Mouse (Mus musculus) CH12.LX (cell line): ENCODE measurements around the gene Mms19. TPM values are rescaled to one million over a fixed set of nuclear protein-coding genes. Genes with fewer than 3 reads are reported as not detected.

Experiments
- DNase-seq: peaks from one replicate; pipeline ENCODE4 v3.0.0-alpha.2; 2013; ENCODE audit errors: extremely low read depth
- H3K27ac ChIP-seq: 2 replicates; pipeline ENCODE4 v1.5.1; 2012; ENCODE audit warnings: low read depth, mild to moderate bottlenecking, control low read depth, moderate library complexity; ENCODE audit not compliant: insufficient read depth
- H3K27me3 ChIP-seq: replicated peaks from 2 replicates; pipeline ENCODE3; 2012; ENCODE audit warnings: inconsistent platforms
- H3K36me3 ChIP-seq, 2 experiments: replicated peaks in 1 of 2; 2 replicates each; pipeline versions ENCODE3 to v1.6.1; 2012; ENCODE audit warnings: inconsistent platforms in 1 of 2, low read length in 1 of 2, mild to moderate bottlenecking in 1 of 2, mixed read lengths in 1 of 2, moderate library complexity in 1 of 2; ENCODE audit not compliant: control insufficient read depth in 1 of 2, insufficient read depth in 1 of 2
- H3K4me1 ChIP-seq, 2 experiments: 2 replicates each; pipeline ENCODE4 v1.6.1; 2012; ENCODE audit warnings: inconsistent platforms in 1 of 2, moderate library complexity in 1 of 2; ENCODE audit not compliant: insufficient read depth in 2 of 2, control insufficient read depth in 1 of 2
- H3K4me2 ChIP-seq: 2 replicates; pipeline ENCODE4 v1.6.1; 2012; ENCODE audit warnings: low read depth, mild to moderate bottlenecking, control low read depth; ENCODE audit not compliant: poor library complexity, insufficient read depth, severe bottlenecking
- H3K4me3 ChIP-seq, 3 experiments: fragments of 150-350 bp in 1 of 3; sonication (generic) in 1 of 3; replicated peaks in 1 of 3; 2 replicates each; pipeline versions ENCODE3 to v1.5.1; 2011 to 2012; ENCODE audit warnings: low read depth in 2 of 3, low read length in 2 of 3, mild to moderate bottlenecking in 2 of 3, moderate library complexity in 2 of 3, control low read depth in 1 of 3, improper control_type of control experiment in 1 of 3, inconsistent platforms in 1 of 3, mixed read lengths in 1 of 3; ENCODE audit not compliant: poor library complexity in 1 of 3
- H3K79me2 ChIP-seq: replicated peaks from 2 replicates; pipeline ENCODE4 v1.6.1; 2012; ENCODE audit warnings: mild to moderate bottlenecking, moderate library complexity; ENCODE audit not compliant: control insufficient read depth, poor library complexity, insufficient read depth, severe bottlenecking; ENCODE audit errors: extremely low read depth
- H3K9ac ChIP-seq: 2 replicates; pipeline ENCODE4 v1.6.1; 2012; ENCODE audit warnings: low read depth, mild to moderate bottlenecking, control low read depth, moderate library complexity; ENCODE audit not compliant: insufficient read depth
- H3K9me3 ChIP-seq: replicated peaks from 2 replicates; pipeline ENCODE3; 2012; ENCODE audit warnings: low read length, inconsistent platforms, mixed read lengths
- BHLHE40 ChIP-seq: IDR thresholded peaks from 2 replicates; pipeline ENCODE4 v1.6.1; 2011; ENCODE audit warnings: mild to moderate bottlenecking, low read depth, low read length, improper control_type of control experiment
- CHD1 ChIP-seq: IDR thresholded peaks from 2 replicates; pipeline ENCODE4 v1.6.1; 2012; ENCODE audit warnings: low read depth, low read length, improper control_type of control experiment, inconsistent platforms
- CHD2 ChIP-seq: IDR thresholded peaks from 2 replicates; pipeline ENCODE4 v1.6.1; 2011; ENCODE audit warnings: low read length, improper control_type of control experiment
- E2F4 ChIP-seq: IDR thresholded peaks from 2 replicates; pipeline ENCODE4 v1.6.1; 2011; ENCODE audit warnings: low read depth, low read length, improper control_type of control experiment; ENCODE audit not compliant: insufficient replicate concordance
- ELF1 ChIP-seq: IDR thresholded peaks from 2 replicates; pipeline ENCODE4 v1.6.1; 2014; ENCODE audit warnings: low read depth, mild to moderate bottlenecking, inconsistent platforms, low read length, improper control_type of control experiment
- HCFC1 ChIP-seq: IDR thresholded peaks from 2 replicates; pipeline ENCODE4 v1.6.1; 2012; ENCODE audit warnings: low read depth, mild to moderate bottlenecking, inconsistent platforms, low read length, improper control_type of control experiment
- IRF4 ChIP-seq: IDR thresholded peaks from 2 replicates; pipeline ENCODE4 v1.6.1; 2014; ENCODE audit warnings: low read depth, mild to moderate bottlenecking, inconsistent platforms, low read length, improper control_type of control experiment
- KAT2A ChIP-seq: IDR thresholded peaks from 2 replicates; pipeline ENCODE4 v1.6.1; 2012; ENCODE audit warnings: low read length, improper control_type of control experiment, inconsistent platforms; ENCODE audit not compliant: insufficient replicate concordance
- MAZ ChIP-seq: IDR thresholded peaks from 2 replicates; pipeline ENCODE4 v1.6.1; 2012; ENCODE audit warnings: low read depth, mild to moderate bottlenecking, inconsistent platforms, low read length, improper control_type of control experiment, moderate library complexity
- MXI1 ChIP-seq: IDR thresholded peaks from 2 replicates; pipeline ENCODE4 v1.6.1; 2011; ENCODE audit warnings: mild to moderate bottlenecking, low read depth, low read length, improper control_type of control experiment
- NELFE ChIP-seq: IDR thresholded peaks from 2 replicates; pipeline ENCODE4 v1.6.1; 2011; ENCODE audit warnings: low read depth, low read length, improper control_type of control experiment
- PAX5 ChIP-seq: IDR thresholded peaks from 2 replicates; pipeline ENCODE4 v1.6.1; 2012; ENCODE audit warnings: low read length, inconsistent platforms, mixed read lengths
- POLR2A ChIP-seq: IDR thresholded peaks from 2 replicates; pipeline ENCODE4 v1.6.1; 2011; ENCODE audit warnings: low read depth, mild to moderate bottlenecking, improper control_type of control experiment, low read length
- RAD21 ChIP-seq: IDR thresholded peaks from 2 replicates; pipeline ENCODE4 v1.6.1; 2011; ENCODE audit warnings: low read depth, mild to moderate bottlenecking, low read length, improper control_type of control experiment, moderate library complexity
- SIN3A ChIP-seq: IDR thresholded peaks from 2 replicates; pipeline ENCODE4 v1.6.1; 2012; ENCODE audit warnings: low read length, improper control_type of control experiment, inconsistent platforms
- USF1 ChIP-seq: IDR thresholded peaks from 2 replicates; pipeline ENCODE4 v1.6.1; 2014; ENCODE audit warnings: low read depth, mild to moderate bottlenecking, inconsistent platforms, low read length, improper control_type of control experiment
- USF2 ChIP-seq: conservative IDR thresholded peaks from 2 replicates; pipeline ENCODE4 v1.6.1; 2011; ENCODE audit warnings: low read depth, low read length, improper control_type of control experiment
- ZC3H11A ChIP-seq: IDR thresholded peaks from 2 replicates; pipeline ENCODE4 v1.6.1; 2012; ENCODE audit warnings: low read depth, mild to moderate bottlenecking, inconsistent platforms, low read length, improper control_type of control experiment
- dilution Hi-C: fragments of 300-500 bp; cut with MboI; formaldehyde crosslinking; loops from 2 replicates; pipeline ENCODE4 v1.14.3; 2020; ENCODE audit warnings: low sequenced_read_pairs; ENCODE audit not compliant: extremely low pct_unique_long_range_greater_than_20kb, extremely low pct_ligation_motif_present
- in situ Hi-C: fragments of 300-500 bp; cut with MboI; formaldehyde crosslinking; loops from 3 replicates; pipeline ENCODE4 v1.14.3; 2019; ENCODE audit warnings: low sequenced_read_pairs, low pct_ligation_motif_present, low pct_unique_long_range_greater_than_20kb, mixed read lengths
- polyA plus RNA-seq: library from polyadenylated mRNA; unstranded; fragments of >175 nt; gene quantifications from 2 replicates; pipeline ENCODE4 v1.2.1, GENCODE M21; 2012; ENCODE audit warnings: low read depth; ENCODE audit not compliant: insufficient read length
- total RNA-seq, 2 experiments: library from RNA; depleted of rRNA; stranded (reverse); fragments of 300-350 nt in 1 of 2; fragments of >200 nt in 1 of 2; gene quantifications; 2 replicates each; pipeline ENCODE4 v1.2.3; 2012 to 2014

Gene Mms19
- total and polyA plus RNA-seq, 3 experiments: 32.1 to 46.3 (median 43.3) TPM

GRCm38 (mm10) chr19:42008586-42008985 lies 27.6 kb upstream of the Mms19 start:
- H3K4me1 ChIP-seq: peaks cover 4 to 13% of the 10 kb centered on the region in 2 experiments; a peak in 3 of 4 replicates
- dilution Hi-C loops (no loop called here), in situ Hi-C loops (no loop called here)
- no peak overlapping the region for H3K4me2 ChIP-seq
- no peaks in the 10 kb centered on the region for H3K27me3 ChIP-seq
- no peak for DNase-seq
- no peaks in the 10 kb centered on the region for H3K9me3 ChIP-seq
- TF ChIP-seq IRF4 (no peak), MXI1 (no peak), ELF1 (no peak), E2F4 (no peak), BHLHE40 (no peak), NELFE (no peak), HCFC1 (no peak), POLR2A (no peak), CHD1 (no peak), ZC3H11A (no peak), MAZ (no peak), KAT2A (no peak), SIN3A (no peak), USF2 (no peak), USF1 (no peak), CHD2 (no peak), PAX5 (no peak)
- no peak overlapping the region for H3K27ac ChIP-seq
- no peak overlapping the region for H3K4me3 ChIP-seq
- H3K9ac ChIP-seq: no peak overlapping the region
- no peaks in the 10 kb centered on the region for H3K36me3 ChIP-seq
- H3K79me2 ChIP-seq: no peaks in the 10 kb centered on the region

DNA sequence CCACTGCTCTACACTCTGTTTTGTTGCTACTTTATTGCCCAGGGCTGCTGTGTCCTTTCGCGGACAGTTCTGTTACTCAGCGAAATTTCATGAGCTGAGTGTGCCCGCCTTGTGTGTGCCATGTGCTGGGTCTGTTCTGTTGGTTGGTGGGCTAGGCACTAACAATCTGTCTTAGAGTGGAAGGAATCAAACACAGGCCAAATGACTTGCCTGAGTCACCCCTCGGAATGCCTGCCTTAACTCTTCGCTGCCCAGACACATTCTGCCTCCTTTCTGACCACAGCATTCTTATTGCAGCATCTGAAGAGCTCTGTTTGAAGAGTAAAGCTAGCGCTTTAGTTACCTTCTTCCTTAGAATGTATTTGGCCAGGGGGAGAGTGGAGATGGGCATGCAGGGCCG lies 25.6 kb upstream of the Mms19 start:
- Histone ChIP-seq H3K4me2 (no peak overlapping the region), H3K27ac (no peak overlapping the region)
- dilution Hi-C loops: no loop called here

More for the DNA sequence above, 25.6 kb upstream of the Mms19 start:
- no peak for DNase-seq
- H3K9me3 ChIP-seq: no peaks in the 10 kb centered on the region
- no peak overlapping the region for H3K9ac ChIP-seq
- TF ChIP-seq RAD21 (no peak), KAT2A (no peak)
- no peak overlapping the region for H3K4me3 ChIP-seq
- no peaks in the 10 kb centered on the region for H3K27me3 ChIP-seq
- in situ Hi-C loops: no loop called here
- peaks cover 4 to 15% of the 10 kb centered on the region in 2 experiments; a peak in 3 of 4 replicates for H3K4me1 ChIP-seq
- H3K36me3 ChIP-seq: no peaks in the 10 kb centered on the region
- no peaks in the 10 kb centered on the region for H3K79me2 ChIP-seq
